Mouse (Mus musculus) embryonic fibroblast, embryonic 13.5 days (primary cell): ENCODE results near the gene Cdh18.

Experiments used
- CTCF ChIP-seq: IDR thresholded peaks from 2 replicates; pipeline ENCODE4 v1.5.1; 2011; ENCODE audit warnings: mild to moderate bottlenecking, control low read depth, low read length, moderate library complexity, borderline replicate concordance; ENCODE audit not compliant: insufficient read depth
- POLR2A ChIP-seq: IDR thresholded peaks from 2 replicates; pipeline ENCODE4 v1.6.1; 2011; ENCODE audit warnings: low read depth, mild to moderate bottlenecking, control low read depth, low read length, moderate library complexity

DNA sequence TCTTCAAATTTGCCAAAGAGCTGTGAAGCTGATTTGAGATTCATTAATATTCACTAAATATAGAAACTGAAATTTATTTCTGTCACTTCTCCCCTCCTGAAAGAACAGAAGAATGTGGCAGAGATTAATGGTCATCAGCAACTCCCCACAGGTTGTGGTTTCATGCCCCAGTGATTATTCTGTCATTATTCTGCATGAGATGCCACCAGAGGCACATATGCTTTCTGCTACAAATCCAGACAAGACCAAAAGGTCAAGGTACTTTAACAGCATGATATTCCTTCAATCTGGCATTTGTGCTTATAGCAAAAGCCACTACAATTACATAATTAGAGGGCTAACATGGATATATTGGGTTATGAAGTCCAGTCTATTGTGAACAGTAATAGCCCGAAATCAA lies 35.8 kb downstream of the Cdh18 start:
- TF ChIP-seq POLR2A (no peak), CTCF (no peak)
